Mouse (Mus musculus) CH12.LX (cell line): Measurements from ENCODE around the gene Txlng. TPM values are rescaled to one million over a fixed set of nuclear protein-coding genes. Genes with fewer than 3 reads are reported as not detected.
"Not testable (repeated sequence)": the region's sequence is repeated elsewhere in the genome, so short reads cannot be mapped to it uniquely, and the experiment has no call there.

Experiments used
- DNase-seq: peaks from one replicate; pipeline ENCODE4 v3.0.0-alpha.2; 2013; ENCODE audit errors: extremely low read depth
- H3K27ac ChIP-seq: 2 replicates; pipeline ENCODE4 v1.5.1; 2012; ENCODE audit warnings: low read depth, mild to moderate bottlenecking, control low read depth, moderate library complexity; ENCODE audit not compliant: insufficient read depth
- H3K27me3 ChIP-seq: replicated peaks from 2 replicates; pipeline ENCODE3; 2012; ENCODE audit warnings: inconsistent platforms
- H3K36me3 ChIP-seq, 2 experiments: replicated peaks in 1 of 2; 2 replicates each; pipeline versions ENCODE3 to v1.6.1; 2012; ENCODE audit warnings: inconsistent platforms in 1 of 2, low read length in 1 of 2, mild to moderate bottlenecking in 1 of 2, mixed read lengths in 1 of 2, moderate library complexity in 1 of 2; ENCODE audit not compliant: control insufficient read depth in 1 of 2, insufficient read depth in 1 of 2
- H3K4me1 ChIP-seq, 2 experiments: 2 replicates each; pipeline ENCODE4 v1.6.1; 2012; ENCODE audit warnings: inconsistent platforms in 1 of 2, moderate library complexity in 1 of 2; ENCODE audit not compliant: insufficient read depth in 2 of 2, control insufficient read depth in 1 of 2
- H3K4me2 ChIP-seq: 2 replicates; pipeline ENCODE4 v1.6.1; 2012; ENCODE audit warnings: low read depth, mild to moderate bottlenecking, control low read depth; ENCODE audit not compliant: poor library complexity, insufficient read depth, severe bottlenecking
- H3K4me3 ChIP-seq, 3 experiments: fragments of 150-350 bp in 1 of 3; sonication (generic) in 1 of 3; replicated peaks in 1 of 3; 2 replicates each; pipeline versions ENCODE3 to v1.5.1; 2011 to 2012; ENCODE audit warnings: low read depth in 2 of 3, low read length in 2 of 3, mild to moderate bottlenecking in 2 of 3, moderate library complexity in 2 of 3, control low read depth in 1 of 3, improper control_type of control experiment in 1 of 3, inconsistent platforms in 1 of 3, mixed read lengths in 1 of 3; ENCODE audit not compliant: poor library complexity in 1 of 3
- H3K79me2 ChIP-seq: replicated peaks from 2 replicates; pipeline ENCODE4 v1.6.1; 2012; ENCODE audit warnings: mild to moderate bottlenecking, moderate library complexity; ENCODE audit not compliant: control insufficient read depth, poor library complexity, insufficient read depth, severe bottlenecking; ENCODE audit errors: extremely low read depth
- H3K9ac ChIP-seq: 2 replicates; pipeline ENCODE4 v1.6.1; 2012; ENCODE audit warnings: low read depth, mild to moderate bottlenecking, control low read depth, moderate library complexity; ENCODE audit not compliant: insufficient read depth
- H3K9me3 ChIP-seq: replicated peaks from 2 replicates; pipeline ENCODE3; 2012; ENCODE audit warnings: low read length, inconsistent platforms, mixed read lengths
- ELF1 ChIP-seq: IDR thresholded peaks from 2 replicates; pipeline ENCODE4 v1.6.1; 2014; ENCODE audit warnings: low read depth, mild to moderate bottlenecking, inconsistent platforms, low read length, improper control_type of control experiment
- ETS1 ChIP-seq: conservative IDR thresholded peaks from 2 replicates; pipeline ENCODE4 v1.6.1; 2012; ENCODE audit warnings: low read depth, mild to moderate bottlenecking, inconsistent platforms, low read length, improper control_type of control experiment, moderate library complexity
- SMC3 ChIP-seq: IDR thresholded peaks from 2 replicates; pipeline ENCODE4 v1.6.1; 2011; ENCODE audit warnings: low read depth, low read length, improper control_type of control experiment
- TBP ChIP-seq: conservative IDR thresholded peaks from 2 replicates; pipeline ENCODE4 v1.6.1; 2011; ENCODE audit warnings: low read depth, low read length, improper control_type of control experiment
- ZNF384 ChIP-seq: IDR thresholded peaks from 2 replicates; pipeline ENCODE4 v1.6.1; 2012; ENCODE audit warnings: low read depth, low read length, improper control_type of control experiment, inconsistent platforms
- dilution Hi-C: fragments of 300-500 bp; cut with MboI; formaldehyde crosslinking; loops from 2 replicates; pipeline ENCODE4 v1.14.3; 2020; ENCODE audit warnings: low sequenced_read_pairs; ENCODE audit not compliant: extremely low pct_unique_long_range_greater_than_20kb, extremely low pct_ligation_motif_present
- in situ Hi-C: fragments of 300-500 bp; cut with MboI; formaldehyde crosslinking; loops from 3 replicates; pipeline ENCODE4 v1.14.3; 2019; ENCODE audit warnings: low sequenced_read_pairs, low pct_ligation_motif_present, low pct_unique_long_range_greater_than_20kb, mixed read lengths
- polyA plus RNA-seq: library from polyadenylated mRNA; unstranded; fragments of >175 nt; gene quantifications from 2 replicates; pipeline ENCODE4 v1.2.1, GENCODE M21; 2012; ENCODE audit warnings: low read depth; ENCODE audit not compliant: insufficient read length
- total RNA-seq, 2 experiments: library from RNA; depleted of rRNA; stranded (reverse); fragments of 300-350 nt in 1 of 2; fragments of >200 nt in 1 of 2; gene quantifications; 2 replicates each; pipeline ENCODE4 v1.2.3; 2012 to 2014

The Txlng gene
- total and polyA plus RNA-seq, 3 experiments = 12.7 to 29.2 (median 22.1) TPM

GRCm38 (mm10) chrX:162830313-162830712 is 1.1 kb upstream of the Txlng start:
- peak; percentile 61 for TF ChIP-seq ZNF384
- TF ChIP-seq, all 38 proteins: peak for 1; not testable (repeated sequence) for 37
- H3K27me3 ChIP-seq, dilution Hi-C loops, H3K27ac ChIP-seq, H3K4me1 ChIP-seq, H3K9ac ChIP-seq, H3K4me2 ChIP-seq, H3K36me3 ChIP-seq, H3K9me3 ChIP-seq, DNase-seq, H3K4me3 ChIP-seq: not testable (repeated sequence)
- in situ Hi-C loops = loop anchor here (25.0 kb wide), 1 partner anchor 93 kb away; no protein-coding TSS in a partner anchor
- peaks cover 23% of the 10 kb centered on the region for H3K79me2 ChIP-seq

GRCm38 (mm10) chrX:162829741-162830140 is 487 bp upstream of the Txlng start:
- Histone ChIP-seq H3K4me2 (no peak overlapping the region; the same call in 1 of the 2 replicates), H3K4me1 (no peaks in the 10 kb centered on the region; a peak in 1 of 4 replicates), H3K79me2 (peaks cover 23% of the 10 kb centered on the region), H3K4me3 (peak overlapping the region; percentile 44 to 81 (median 76)), H3K27ac (no peak overlapping the region), H3K9me3 (no peaks in the 10 kb centered on the region), H3K27me3 (no peaks in the 10 kb centered on the region), H3K36me3 (peaks cover 0 to 5% of the 10 kb centered on the region in 2 experiments), H3K9ac (peak overlapping the region; percentile 58)
- no peak for DNase-seq
- TF ChIP-seq SMC3 (no peak), TBP (0 out of 2 replicates have a peak, but pooled peaks have one; percentile 23)
- in situ Hi-C loops = loop anchor here (25.0 kb wide), 1 partner anchor 92 kb away; no protein-coding TSS in a partner anchor
- dilution Hi-C loops = no loop called here

- Histone ChIP-seq H3K4me1 (no peaks in the 10 kb centered on the region; a peak in 1 of 4 replicates), H3K9ac (peak overlapping the region; percentile 78), H3K79me2 (peaks cover 23% of the 10 kb centered on the region), H3K36me3 (peaks cover 0 to 6% of the 10 kb centered on the region in 2 experiments), H3K27ac (peak overlapping the region; percentile 57; the same call in 1 of the 2 replicates), H3K4me2 (0 out of 2 replicates have a peak overlapping the region, but pooled peaks have one; percentile 96), H3K9me3 (no peaks in the 10 kb centered on the region), H3K4me3 (peak overlapping the region; percentile 69 to 96 (median 76)), H3K27me3 (no peaks in the 10 kb centered on the region)
- DNase-seq = no peak
- dilution Hi-C loops = no loop called here
- TF ChIP-seq ELF1 (no peak), ETS1 (no peak)
- in situ Hi-C loops = loop anchor here (25.0 kb wide), 1 partner anchor 91 kb away; no protein-coding TSS in a partner anchor
Measured at GRCm38 (mm10) chrX:162828783-162829182, 471 bp downstream of the Txlng start.
